Mouse (Mus musculus): ENCODE measurements around the gene Igfbp5. TPM values are rescaled to one million over a fixed set of nuclear protein-coding genes. Genes with fewer than 3 reads are reported as not detected.

Gene Igfbp5
- total RNA-seq (2021), result 100 to 1,000 TPM; 335 to 342 TPM
- long read RNA-seq, experiment 1, full-length matches to known transcripts, result 39 of 173 reads
- long read RNA-seq, experiment 1, partial matches to known transcripts, result 5 of 173 reads
- long read RNA-seq, experiment 1, other reads (novel, unspliced or antisense), result 129 of 173 reads
- long read RNA-seq, experiment 2, full-length matches to known transcripts, result 117 of 304 reads
- long read RNA-seq, experiment 2, partial matches to known transcripts, result 8 of 304 reads
- long read RNA-seq, experiment 2, other reads (novel, unspliced or antisense), result 179 of 304 reads

DNA sequence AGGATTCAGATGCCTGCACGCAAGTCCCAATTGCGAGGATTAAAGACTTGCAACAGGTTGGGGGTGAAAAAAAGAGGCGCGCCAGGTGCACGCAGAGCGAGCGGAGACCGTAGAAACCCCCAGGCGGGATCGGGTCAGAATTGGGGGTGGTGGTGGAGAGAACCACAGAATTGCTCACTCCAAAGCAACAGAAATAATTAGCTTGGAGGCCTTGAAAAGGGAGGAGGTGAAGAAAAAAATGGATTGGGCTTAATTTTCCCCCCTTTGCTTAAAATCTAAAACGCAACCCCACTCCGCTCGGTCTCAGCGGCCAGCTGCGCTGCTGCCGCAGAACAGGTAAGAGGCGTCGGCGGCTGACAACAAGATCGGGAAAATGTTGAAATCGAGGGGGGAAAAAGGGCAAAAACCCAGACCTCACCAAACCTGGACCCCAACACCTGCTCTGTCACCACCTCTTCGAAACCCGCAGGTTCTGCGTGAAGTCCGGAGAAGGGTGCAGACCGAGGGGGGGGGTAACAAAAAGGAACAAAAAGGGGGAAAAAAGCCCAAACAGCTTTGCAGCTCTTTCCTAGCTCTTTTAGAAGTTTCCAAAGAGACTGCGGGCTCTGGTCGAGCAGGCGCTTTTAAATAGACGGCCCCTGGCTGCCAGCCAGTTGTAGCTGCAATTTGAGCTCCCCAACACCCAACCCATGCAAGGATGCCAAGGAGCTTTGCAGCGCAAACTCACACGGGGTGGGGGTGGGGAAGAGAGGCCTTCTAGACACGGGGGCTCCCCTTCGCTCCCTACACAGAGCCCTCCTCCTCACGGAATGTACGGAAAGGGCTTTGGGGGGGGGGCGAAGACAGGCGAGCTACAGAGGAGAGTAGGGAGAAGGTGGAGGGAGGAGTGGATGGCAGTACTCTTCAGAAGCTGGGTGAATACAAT lies at the start of gene Igfbp5:
Gene Igfbp5 (minus strand): TSS at position 598 of the 925 bp plus-strand sequence.
- DNase-seq (ENCODE audit: low spot score in 2 of 2), result peak; percentile 85 to 90

DNA sequence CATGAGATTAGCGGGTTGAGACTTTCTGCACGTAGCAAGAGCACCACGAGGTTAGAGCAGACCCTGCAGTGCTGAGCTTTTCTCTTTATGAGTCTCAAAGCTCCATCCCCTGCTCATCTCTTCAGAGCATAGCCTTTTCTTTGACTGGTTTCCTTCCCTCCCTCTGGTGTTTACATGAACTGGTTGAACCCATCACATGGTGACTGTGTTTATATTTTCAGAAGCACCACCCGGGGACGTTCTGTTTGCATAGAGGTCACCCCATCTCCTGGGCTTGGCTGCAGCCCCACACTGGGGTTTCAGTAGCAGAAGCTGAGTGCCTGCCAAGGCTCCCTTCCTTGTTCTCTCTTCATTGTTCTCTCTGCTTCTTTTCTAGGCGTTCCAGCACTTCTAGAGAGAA lies 40.1 kb upstream of the Igfbp5 start:
- no peak for DNase-seq (ENCODE audit: low spot score in 2 of 2)

DNA sequence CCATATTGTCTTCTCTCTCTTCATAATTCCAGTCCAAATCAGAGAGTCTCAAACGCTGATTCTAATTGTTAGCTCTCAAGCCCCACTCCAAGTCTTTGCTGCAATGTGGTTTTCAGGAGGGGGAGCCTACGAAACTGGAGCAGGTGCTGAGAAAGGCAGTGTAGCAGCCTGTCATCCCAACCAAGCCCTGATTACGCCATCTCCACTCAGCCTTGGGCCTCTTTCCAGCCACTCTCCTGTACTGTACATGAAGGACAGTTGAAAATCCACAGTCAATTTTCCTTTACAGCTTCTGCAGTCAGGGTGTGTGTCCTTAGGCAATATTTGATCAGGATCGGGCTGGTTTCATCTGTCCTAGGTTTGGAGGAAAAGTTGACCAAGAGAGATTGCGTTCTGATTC lies 38.4 kb upstream of the Igfbp5 start:
- no peak for DNase-seq (ENCODE audit: low spot score in 2 of 2)

DNA sequence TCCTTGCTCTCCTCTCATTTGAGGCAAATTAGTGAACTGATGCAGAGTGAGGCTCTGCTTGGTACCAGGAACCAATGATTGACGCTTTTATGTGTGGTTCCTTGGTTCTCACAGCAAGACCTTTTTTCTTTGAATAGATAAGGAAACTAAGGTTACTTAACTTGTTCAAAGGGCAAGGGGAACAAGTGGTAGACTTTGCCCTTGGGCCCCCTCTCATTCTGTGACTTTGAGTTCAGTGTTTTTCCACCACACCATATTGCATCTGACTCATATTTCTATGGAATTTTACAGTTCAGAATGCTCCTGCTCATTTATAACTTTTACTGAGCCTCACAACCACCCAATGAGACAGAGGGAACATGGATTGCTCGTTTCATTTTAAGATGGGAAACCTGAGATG lies 21.1 kb upstream of the Igfbp5 start:
- no peak for DNase-seq (ENCODE audit: low spot score in 2 of 2)

DNA sequence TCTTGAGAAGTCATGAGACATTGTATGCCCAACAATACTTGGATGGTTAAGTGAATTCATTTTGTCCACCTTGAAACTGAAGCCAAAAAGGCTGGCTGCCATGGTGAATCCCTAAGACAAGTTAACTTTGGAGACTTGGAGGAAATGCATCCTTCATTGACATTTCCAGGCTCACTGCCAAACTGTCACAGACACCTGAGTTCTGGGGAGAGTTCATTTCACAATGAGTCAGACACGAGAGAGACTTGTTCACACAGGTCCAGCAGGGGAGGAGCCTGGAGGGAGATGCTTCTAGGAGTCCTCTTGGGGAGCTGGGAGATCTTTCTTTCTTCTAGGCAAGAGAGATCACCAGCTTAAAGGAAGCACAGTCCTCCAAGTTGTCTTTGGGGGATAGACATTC lies 13.2 kb upstream of the Igfbp5 start:
- no peak for DNase-seq (ENCODE audit: low spot score in 2 of 2)

DNA sequence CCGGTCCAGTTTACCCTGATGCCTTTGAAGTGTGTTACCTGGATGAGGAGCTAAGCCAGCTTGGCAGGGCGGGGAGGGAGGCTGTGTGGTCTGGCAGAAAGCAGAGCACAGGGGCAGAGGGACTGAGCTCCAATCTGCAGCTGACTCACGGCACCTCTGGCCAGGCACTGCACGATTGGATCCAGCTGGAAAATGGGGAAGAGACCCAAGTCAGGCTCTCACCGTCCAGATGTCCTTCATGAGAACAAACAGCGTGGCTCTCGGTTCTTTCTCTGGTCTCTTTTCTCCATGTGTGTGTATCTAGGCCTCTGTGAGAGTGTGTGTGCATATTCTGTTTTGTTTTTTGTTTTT lies 11.1 kb upstream of the Igfbp5 start:
- peak in 1 of 2 experiments; percentile 61 for DNase-seq (ENCODE audit: low spot score in 2 of 2)

DNA sequence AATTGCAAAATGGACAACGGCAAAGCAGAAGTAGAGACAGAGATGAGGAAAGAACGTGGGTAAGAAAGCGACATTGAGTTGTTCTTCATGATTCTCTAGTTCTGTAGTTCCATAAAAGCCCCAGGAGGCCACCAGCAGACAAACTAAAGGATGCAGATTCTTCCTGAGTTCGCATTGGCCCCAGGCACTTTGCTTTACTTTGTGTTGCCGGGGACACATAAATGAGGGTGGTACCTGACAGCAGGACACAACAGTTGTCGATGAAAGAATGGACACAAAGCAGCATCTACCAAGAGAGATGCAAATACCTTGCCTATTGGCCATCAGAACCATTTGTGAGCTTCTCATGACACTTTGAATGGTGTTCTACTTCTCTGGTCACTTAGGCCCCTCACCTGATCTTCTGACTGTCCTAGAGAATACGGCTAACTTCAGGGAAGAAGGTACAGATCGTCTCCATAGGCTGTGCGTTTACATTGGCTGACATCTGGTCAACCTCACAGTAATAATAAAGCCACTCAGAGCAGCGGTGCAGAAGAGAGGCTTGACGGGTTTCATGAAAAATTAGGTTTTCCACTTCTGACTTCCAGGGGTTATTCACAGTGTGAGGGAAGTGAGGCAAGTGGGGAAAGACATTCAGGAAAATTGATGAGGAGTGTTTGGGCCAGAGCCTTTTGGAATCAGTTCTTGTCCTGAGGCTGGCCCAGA lies 10.6 kb upstream of the Igfbp5 start:
- no peak for DNase-seq (ENCODE audit: low spot score in 2 of 2)

DNA sequence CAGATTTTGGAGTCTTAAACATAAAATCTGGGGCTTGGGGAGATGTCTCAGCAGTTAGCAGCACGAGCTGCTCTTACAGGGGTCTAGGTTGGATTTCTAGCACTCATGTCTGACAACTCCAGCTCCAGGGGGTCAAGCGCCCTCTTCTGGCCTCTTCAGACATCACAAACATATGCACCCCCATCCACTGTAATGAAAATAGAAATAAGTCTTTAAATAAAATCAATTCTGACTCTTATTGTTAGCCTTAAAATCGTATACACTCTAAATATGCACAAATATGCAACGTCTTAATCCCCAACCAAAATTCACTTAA lies 4.6 kb upstream of the Igfbp5 start:
- no peak for DNase-seq (ENCODE audit: low spot score in 2 of 2)

DNA sequence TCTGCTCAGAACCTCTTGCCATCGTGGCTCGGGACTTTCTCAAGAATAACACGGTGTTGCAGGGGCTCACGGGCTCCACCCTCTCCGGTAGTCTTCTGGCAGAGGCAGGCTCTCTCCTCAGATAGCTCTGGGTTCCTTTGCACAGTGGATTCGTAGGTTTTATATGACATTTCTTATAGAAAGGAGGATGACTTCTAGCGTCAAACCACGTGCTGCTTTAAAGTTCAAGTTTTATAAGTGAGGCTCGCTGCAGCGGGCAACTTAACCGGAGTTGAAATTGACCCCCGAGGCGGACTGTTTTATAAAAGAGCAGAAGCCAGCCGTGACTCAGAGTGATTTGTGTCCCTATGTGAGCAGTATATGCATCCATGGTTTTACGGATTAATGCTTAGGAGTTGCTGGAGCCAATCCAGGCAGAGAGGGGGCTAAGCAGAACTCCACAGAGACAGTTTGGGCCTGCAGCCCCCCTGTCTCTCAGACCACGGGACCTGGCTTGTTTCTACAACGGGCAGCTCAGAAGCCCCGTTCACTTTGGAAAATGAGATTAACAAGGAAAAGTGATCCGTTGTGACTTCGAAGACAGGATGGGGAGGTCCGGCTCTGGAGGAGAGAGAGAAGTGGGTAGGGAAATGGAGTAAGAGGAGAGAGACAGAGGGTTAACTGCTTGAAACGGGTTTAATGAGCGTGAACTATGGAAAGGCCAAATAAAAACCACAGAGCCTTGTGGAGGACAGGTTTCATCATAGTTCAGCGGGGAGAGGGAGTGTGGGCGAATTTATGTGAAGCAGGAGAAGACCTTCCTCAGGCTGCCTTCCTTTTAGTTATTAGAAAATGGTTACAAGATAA lies 4.0 kb upstream of the Igfbp5 start:
- DNase-seq (ENCODE audit: low spot score in 2 of 2), result no peak

DNA sequence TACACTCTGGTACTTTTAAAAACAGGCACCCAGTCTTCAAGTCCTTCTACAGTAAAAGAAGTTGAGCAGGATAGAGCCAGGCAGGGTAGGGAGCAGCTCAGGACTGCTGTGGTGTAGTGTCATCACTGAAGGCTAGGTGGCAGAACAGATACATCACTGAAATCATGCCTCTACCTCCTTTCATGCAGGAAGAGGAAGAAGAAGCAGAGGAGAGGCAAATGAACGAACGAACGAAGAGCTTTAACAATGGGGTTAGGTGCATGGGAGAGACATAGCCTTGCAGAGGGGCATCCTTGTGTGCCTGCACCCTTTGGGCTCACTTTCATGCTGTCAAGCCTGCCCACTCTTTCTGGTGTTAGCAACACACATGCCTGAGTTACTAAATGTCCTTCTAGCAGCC lies 3.2 kb upstream of the Igfbp5 start:
- DNase-seq (ENCODE audit: low spot score in 2 of 2), result peak in 1 of 2 experiments; percentile 34

DNA sequence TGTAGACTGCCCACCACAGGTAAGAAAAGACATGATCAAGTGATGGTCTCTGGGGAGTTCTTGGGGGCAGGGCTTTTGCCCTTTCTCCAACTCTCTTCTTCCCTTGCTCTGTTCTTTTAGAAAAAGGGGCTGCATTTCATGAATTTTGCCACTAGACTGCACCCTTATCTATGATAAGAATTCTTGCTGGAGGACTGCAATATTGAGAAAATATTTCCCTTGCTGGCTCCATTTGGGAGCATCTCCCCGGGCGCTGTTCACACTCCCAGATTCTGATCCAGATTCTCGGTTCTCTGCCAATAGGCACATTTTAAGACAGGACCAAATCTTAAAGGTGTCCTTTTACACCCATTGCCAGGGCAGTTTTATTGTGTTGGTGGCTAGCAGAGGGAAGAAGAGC lies 1.4 kb upstream of the Igfbp5 start:
- no peak for DNase-seq (ENCODE audit: low spot score in 2 of 2)

DNA sequence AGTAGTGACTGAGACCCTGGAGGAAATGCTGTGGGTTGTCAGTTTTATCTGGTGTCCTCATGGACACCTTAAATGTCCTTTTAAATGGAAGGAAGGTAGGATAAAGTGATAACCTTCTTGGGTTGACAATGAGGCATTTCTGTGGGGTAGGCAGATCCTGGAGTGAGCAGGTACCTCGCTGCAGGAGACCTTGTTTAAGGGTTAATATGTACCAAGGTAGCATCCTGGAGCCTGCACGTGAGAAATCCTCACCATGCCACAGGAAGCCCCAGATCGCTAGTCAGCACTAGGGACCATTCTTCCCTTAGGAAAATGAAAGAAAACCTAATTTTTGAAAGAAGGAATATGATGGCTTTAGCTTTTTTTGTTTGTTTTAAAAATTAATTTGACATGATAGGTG lies 1.0 kb upstream of the Igfbp5 start:
- DNase-seq (ENCODE audit: low spot score in 2 of 2), result no peak

DNA sequence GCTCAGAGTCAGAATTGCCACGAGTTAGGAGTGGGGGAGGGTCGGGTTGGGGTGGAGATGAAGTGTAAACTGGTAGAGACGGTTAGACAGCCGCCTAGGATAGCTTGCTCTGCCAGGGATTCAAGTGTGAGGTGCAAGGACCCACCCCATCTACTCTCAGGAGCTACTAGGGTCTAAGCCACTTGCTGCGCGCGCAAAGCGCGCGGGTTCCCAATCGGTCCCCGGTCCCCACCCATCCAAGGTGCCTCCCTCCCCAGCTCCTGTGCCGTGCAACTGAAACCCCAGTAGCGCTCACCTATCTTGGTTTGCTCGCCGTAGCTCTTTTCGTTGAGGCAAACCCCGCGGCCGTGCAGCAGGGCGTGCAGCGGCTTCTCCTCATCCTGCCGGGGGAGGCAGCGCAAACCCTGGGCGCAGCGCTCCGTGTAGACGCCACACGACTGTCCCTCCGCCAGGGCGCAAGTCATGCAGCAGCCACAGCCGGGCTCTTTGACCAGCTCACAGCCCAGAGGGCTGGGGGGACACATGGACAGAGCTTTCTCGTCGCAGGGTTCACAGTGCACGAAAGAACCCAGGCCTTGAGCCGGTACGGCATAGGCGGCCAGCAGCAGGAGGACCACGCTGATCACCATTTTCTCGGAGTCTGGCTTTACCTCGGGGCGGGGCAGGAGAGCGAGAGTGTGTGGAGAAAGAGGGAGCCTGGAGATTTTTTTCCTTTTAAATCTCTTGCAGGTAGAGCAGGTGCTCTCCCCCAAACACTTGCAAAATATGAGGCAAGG lies 985 bp downstream of the Igfbp5 start:
- DNase-seq (ENCODE audit: low spot score in 2 of 2), result peak; percentile 49 to 60

DNA sequence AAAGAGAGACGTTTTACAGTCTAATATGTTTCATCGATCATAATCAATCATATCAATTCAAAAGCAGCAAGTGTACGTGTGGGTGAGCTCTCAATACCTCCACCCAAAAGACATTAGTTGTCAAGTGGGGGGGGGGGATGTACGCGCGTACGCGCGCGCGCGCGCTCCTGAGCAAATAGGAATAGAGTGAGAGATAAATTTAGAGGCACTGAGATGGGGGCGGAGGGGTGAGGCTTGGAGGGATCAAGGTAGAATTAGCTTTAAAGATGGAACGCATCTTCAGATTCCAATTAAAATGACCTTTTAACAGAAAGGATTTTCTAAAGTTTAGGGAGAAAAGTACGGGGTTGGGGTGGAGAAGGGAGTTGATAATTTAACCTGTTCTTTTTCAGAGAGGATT lies 1.6 kb downstream of the Igfbp5 start:
- no peak for DNase-seq (ENCODE audit: low spot score in 2 of 2)

DNA sequence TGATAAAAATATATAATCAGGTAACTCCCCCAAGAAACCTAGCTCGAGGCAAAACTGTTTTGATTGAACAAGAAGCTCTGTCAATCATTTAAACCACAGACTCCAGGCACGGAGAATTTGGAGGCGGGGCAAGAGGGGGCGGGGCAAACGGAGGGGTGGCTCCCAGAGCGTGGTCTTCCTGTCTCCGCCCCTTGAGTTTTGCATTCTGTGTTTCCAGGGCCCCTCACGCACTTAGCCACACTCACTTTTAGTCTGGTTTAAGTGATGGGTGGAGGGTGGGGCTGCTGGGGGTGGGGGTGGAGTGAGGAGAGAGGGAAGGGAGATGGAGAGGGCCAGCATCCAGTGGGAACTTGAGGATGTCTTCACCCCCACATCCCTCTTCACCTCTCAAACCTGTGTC lies 2.2 kb downstream of the Igfbp5 start:
- DNase-seq (ENCODE audit: low spot score in 2 of 2), result peak; percentile 46 to 74

DNA sequence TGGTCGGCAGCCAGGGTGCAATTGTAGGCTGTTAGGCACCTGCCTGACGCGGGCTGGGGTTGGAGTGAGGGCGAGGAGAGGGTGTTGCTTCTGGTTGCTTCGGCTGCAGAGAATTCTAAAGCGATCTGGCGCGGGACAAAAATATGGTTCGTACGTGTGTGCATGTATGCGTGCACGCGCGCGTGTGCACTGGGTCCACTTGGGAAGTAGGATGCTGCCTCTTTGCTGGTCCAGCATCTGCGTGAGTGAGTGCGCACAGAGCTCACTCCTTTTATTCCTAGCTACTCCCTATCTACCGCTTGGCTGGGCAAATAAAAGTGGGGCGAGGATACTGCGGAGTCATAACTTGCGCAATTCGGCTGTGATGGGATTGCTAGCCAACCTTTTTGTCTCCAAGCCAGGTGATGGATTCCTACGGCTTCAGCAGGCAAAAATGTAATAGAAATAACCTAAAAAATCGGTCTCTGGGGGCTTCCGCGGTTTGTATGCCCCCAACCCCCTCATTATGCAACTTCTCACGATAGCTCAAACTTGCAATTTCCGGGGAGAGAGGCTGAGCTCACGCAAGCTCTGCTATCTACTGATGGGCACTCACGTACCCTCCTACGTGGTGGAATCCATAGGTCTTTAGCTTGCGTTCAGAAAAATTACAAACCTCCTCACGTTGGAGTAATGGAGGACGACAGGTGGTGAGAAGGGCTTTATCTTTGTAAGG lies 2.8 kb downstream of the Igfbp5 start:
- DNase-seq (ENCODE audit: low spot score in 2 of 2), result no peak

DNA sequence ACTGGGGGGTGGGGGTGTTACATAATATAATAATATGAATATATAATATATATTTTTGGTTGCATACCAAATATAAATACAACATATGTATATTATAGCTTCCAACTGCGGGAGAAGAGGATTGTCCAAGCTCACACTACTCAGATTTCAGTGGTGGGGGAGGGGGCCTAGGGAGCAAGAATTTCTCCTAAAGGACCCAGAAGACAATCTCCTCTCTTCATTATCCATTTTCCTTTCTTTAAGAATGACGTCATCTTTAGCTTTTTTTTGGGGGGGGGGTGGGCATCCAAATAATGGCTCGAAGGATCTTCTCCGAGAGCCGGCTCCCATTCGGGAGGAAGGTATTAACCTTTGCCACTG lies 3.4 kb downstream of the Igfbp5 start:
- no peak for DNase-seq (ENCODE audit: low spot score in 2 of 2)

DNA sequence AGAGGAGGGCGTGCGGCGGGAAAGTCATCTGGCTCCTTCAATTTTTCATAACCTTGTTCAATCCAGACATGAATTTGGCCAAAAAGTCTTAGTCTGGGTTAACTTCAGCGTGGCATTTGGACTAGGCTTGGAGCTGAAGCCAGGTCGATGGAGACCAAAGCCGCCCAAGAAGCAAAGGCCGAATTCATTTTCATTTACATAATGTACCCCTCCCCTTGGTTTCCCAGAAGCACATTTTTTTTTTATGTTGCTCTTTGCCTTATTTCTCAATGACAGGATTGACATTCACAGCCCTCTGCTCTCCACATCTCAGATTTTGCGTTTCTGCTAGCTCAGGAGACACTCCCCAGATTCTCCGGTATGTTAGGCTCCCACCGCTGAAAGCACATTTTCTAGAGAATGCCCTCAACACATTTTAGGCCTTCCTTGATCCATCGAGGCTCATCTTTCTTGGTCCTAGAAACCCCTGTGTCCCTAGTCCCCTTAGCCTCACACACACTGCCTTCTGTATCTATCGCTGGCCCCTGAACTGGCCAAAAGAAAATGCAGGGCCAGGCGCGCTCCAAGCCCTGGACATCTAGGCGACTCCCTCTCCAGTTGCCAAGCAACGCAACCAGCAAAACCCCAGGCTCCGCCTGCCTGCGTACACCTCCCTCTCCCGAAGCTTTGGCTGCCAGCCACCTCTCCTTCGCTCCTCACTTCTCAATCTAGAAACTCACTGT lies 3.9 kb downstream of the Igfbp5 start:
- DNase-seq (ENCODE audit: low spot score in 2 of 2), result peak; percentile 55 to 83
